In genomic region chr11:22799987-22800424, GRCm38 (mm10) we compare ENCODE assay signal across 7 mouse cellular contexts.
DNase-seq lines count a peak whose midpoint lies in the region; ATAC-seq and TF ChIP-seq lines count a peak whose summit lies in the region.

No protein-coding gene starts in this region.

- TF ChIP-seq POLR2A in ES-Bruce4 (IDR thresholded peaks at IDR 0.05; ENCODE audit: insufficient read depth, low read length), result no peak

- H3K36me3 ChIP-seq in ES-Bruce4 (ENCODE audit: control insufficient read depth, insufficient read depth, low read length, poor library complexity, severe bottlenecking), result no peaks in the 10 kb centered on the region
- H3K36me3 ChIP-seq in limb, embryonic 10.5 days, result no peaks in the 10 kb centered on the region
- no peaks in the 10 kb centered on the region for H3K36me3 ChIP-seq in neural tube, embryonic 15.5 days

- H3K9ac ChIP-seq in ES-Bruce4 (ENCODE audit: low read depth, poor library complexity, severe bottlenecking), result peak overlapping the region; percentile 25
- no peak overlapping the region for H3K9ac ChIP-seq in neural tube, embryonic 15.5 days (replicated peaks)

- peak overlapping the region; percentile 47 for H3K4me3 ChIP-seq in ES-Bruce4 (ENCODE audit: low read depth, low read length)
- H3K4me3 ChIP-seq in limb, embryonic 10.5 days, result no peak overlapping the region
- no peak overlapping the region for H3K4me3 ChIP-seq in neural tube, embryonic 15.5 days (replicated peaks)

- ATAC-seq in neural tube, embryonic 15.5 days (ENCODE audit: low FRiP score), result peak; percentile 47; the same call in 1 of the 2 replicates

- 28% methylated on average over 9 of the region's 9 CpGs for WGBS in limb, embryonic 10.5 days
- 34% methylated on average over 9 of the region's 9 CpGs for WGBS in neural tube, embryonic 15.5 days

- H3K27ac ChIP-seq in ES-Bruce4 (ENCODE audit: insufficient read depth, low read length), result peak overlapping the region; percentile 94
- H3K27ac ChIP-seq in limb, embryonic 10.5 days, result peak overlapping the region; percentile 54; the same call in 1 of the 2 replicates
- no peak overlapping the region for H3K27ac ChIP-seq in neural tube, embryonic 15.5 days (replicated peaks)

- no peak for TF ChIP-seq CTCF in ES-Bruce4 (IDR thresholded peaks at IDR 0.05; ENCODE audit: low read depth, low read length)

- TF ChIP-seq EP300 in ES-Bruce4 (IDR thresholded peaks at IDR 0.05; ENCODE audit: insufficient read depth, low read depth, low read length), result no peak; the same call in 1 of the 2 replicates

- H3K4me1 ChIP-seq in ES-Bruce4 (ENCODE audit: control insufficient read depth, insufficient read depth, low read length), result peaks cover 4% of the 10 kb centered on the region
- peaks cover 10% of the 10 kb centered on the region for H3K4me1 ChIP-seq in limb, embryonic 10.5 days
- H3K4me1 ChIP-seq in neural tube, embryonic 15.5 days, result no peaks in the 10 kb centered on the region

- intact Hi-C loops in heart, postnatal 10 days (cut with DNase I), result no loop called here

- H3K9me3 ChIP-seq in ES-Bruce4 (replicated peaks; ENCODE audit: control insufficient read depth, insufficient read depth, low read length, poor library complexity, severe bottlenecking), result no peaks in the 10 kb centered on the region
- H3K9me3 ChIP-seq in limb, embryonic 10.5 days (replicated peaks), result no peaks in the 10 kb centered on the region
- H3K9me3 ChIP-seq in neural tube, embryonic 15.5 days (replicated peaks), result no peaks in the 10 kb centered on the region

- H3K27me3 ChIP-seq in ES-Bruce4 (ENCODE audit: control insufficient read depth, insufficient read depth, low read length, poor library complexity, severe bottlenecking), result no peaks in the 10 kb centered on the region
- H3K27me3 ChIP-seq in limb, embryonic 10.5 days (ENCODE audit: low read depth, poor library complexity, severe bottlenecking), result no peaks in the 10 kb centered on the region
- H3K27me3 ChIP-seq in neural tube, embryonic 15.5 days (replicated peaks), result no peaks in the 10 kb centered on the region

- peak overlapping the region; percentile 11; the same call in 1 of the 2 replicates for H3K4me2 ChIP-seq in neural tube, embryonic 15.5 days

- peak; percentile 86 for DNase-seq in 3134 (ENCODE audit: extremely low read depth, insufficient read length, low spot score)
- peak; percentile 34 to 39 for DNase-seq in heart, postnatal 10 days
- no peak for DNase-seq in limb, embryonic 10.5 days (ENCODE audit: low spot score)
- DNase-seq in layer of hippocampus, postnatal 10 days (ENCODE audit: low spot score in 2 of 2), result no peak
- no peak for DNase-seq in urinary bladder, postnatal 25 days (ENCODE audit: low spot score)

Comparison
In these comparisons a context has a peak if more than half of its experiments do, and no peak if none do; other contexts are left out.
1. DNase-seq: peak in 3134 (single experiment) and heart, postnatal 10 days (2 of 2); none in limb, embryonic 10.5 days (single experiment), layer of hippocampus, postnatal 10 days (0 of 2) and urinary bladder, postnatal 25 days (single experiment).